Mouse (Mus musculus) heart, postnatal 14 days (tissue): ENCODE data around the gene 1700086D15Rik. TPM values are rescaled to one million over a fixed set of nuclear protein-coding genes. Genes with fewer than 3 reads are reported as not detected.

Experiments used
- DNase-seq, 2 experiments: peaks; one replicate each; pipeline ENCODE4 v3.0.0; 2021 to 2022
- intact Hi-C: fragments of 180-260 bp; cut with DNase I; formaldehyde crosslinking; loops from one replicate; pipeline ENCODE4 v1.15.1; 2025
- long read RNA-seq, 2 experiments: library from polyadenylated mRNA; stranded (forward); transcript quantifications; one replicate each; pipeline ENCODE4 v2.0.0; 2021
- total RNA-seq, 2 experiments: library from RNA; stranded (reverse); gene quantifications; 2 replicates each; pipeline ENCODE4 v1.2.3; 2021

1700086D15Rik gene
- under 1 TPM; 0.27 to 0.60 TPM for total RNA-seq
- long read RNA-seq, experiment 1, result 0 reads
- long read RNA-seq, experiment 2, result 0 reads

DNA sequence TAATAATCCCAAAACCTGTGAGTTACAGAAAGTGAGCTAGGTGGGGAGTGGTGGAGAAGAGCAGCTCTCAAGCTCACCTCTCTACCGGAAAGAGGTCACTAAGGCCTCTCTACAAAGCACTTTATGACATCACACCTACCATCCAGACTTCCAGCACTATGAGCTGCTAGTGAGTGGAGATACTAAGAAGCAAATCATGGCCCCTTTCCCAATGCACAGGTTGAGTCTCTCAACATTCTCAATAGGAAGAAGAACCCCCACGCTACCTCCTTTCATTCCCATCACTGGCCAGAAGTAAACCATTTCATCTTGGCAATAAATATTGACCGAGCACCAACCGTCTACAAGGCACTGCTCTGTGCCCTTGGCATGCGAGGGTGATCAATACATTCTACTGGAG, at the start of gene 1700086D15Rik:
Gene 1700086D15Rik, minus strand, starts transcription at position 101 of the 400 bp plus-strand sequence.
- DNase-seq, result no peak
- intact Hi-C loops, result loop anchor here (5.0 kb wide), 1 partner anchor 72 kb away; no protein-coding TSS in a partner anchor

GRCm38 (mm10) chr11:65209441-65209840, 49.8 kb upstream of the 1700086D15Rik start:
- DNase-seq, result peak; percentile 67 to 82
- intact Hi-C loops, result loop anchor here (5.0 kb wide), 1 partner anchor 93 kb away; no protein-coding TSS in a partner anchor

- DNase-seq, result peak; percentile 52 to 69
- intact Hi-C loops, result loop anchor here (5.0 kb wide), 1 partner anchor 97 kb away; no protein-coding TSS in a partner anchor
Observed at GRCm38 (mm10) chr11:65205306-65205705, 45.6 kb upstream of the 1700086D15Rik start.

DNA sequence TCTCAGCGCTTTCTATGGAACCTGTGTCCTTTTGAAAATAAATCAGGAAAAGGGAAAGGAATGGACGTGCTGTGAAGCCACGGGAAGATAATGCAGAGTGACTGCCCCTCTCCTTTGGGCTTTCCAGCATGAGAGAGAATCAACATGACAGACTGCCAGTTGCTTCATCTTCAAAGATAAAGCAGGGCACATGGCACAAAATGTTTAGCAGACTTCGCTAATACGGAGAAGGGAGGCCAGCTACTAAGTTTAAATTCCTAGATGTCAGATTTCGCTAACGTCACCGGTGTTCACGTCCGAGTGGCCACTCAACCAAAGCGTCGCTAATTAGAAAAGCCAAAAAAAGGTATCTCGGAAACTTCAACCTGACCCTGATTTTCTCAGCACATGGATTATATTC, 45.0 kb upstream of the 1700086D15Rik start:
- DNase-seq, result no peak
- intact Hi-C loops, result loop anchor here (5.0 kb wide), 1 partner anchor 98 kb away; no protein-coding TSS in a partner anchor

- DNase-seq, result no peak
- intact Hi-C loops, result no loop called here
Observed at GRCm38 (mm10) chr11:65203020-65203419, 43.3 kb upstream of the 1700086D15Rik start.

DNA sequence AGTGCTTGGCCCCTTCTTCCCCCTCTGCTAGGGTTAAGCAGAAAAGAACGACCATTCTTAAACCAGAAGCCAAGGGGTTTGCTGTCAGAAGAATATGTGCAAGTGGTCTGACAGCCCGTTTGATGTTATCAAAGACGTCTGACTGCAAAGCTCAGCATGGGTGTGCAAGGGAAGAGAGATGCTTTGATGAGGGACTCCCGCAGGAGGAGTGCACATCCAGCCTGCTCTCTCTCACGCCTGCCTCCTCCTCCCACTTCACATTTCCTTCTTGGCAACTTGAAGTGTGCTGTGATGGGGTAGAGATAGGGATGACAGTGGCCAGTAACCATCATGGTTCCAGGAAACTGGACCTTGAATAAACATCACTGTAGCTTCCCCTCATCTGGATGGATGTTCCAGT, 42.5 kb upstream of the 1700086D15Rik start:
- DNase-seq, result no peak
- intact Hi-C loops, result no loop called here

- DNase-seq, result no peak
- intact Hi-C loops, result loop anchor here (5.0 kb wide), 2 partner anchors 64 to 434 kb away; no protein-coding TSS in a partner anchor
Observed at GRCm38 (mm10) chr11:65198026-65198425, 38.3 kb upstream of the 1700086D15Rik start.

DNA sequence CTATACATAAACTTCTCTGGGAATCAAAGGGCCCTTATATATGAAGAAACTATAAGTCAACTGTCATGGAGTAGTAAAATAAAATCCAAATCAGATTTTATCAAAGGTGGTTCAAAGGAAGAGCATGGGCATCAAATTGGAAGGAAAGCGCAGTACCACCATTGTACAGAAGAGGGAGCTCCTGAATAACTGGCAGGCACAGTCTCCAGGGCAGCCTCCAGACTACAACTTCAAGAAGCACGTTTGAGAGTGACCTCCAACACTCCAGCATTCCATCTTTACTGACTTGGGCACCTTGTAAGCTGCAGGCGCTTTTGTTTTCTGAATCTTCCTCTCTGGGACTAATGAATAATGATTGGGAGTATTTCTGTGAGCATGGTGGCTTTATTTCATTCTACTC, 37.6 kb upstream of the 1700086D15Rik start:
- intact Hi-C loops, result loop anchor here (2.0 to 5.0 kb wide), 3 partner anchors 65 to 482 kb away; no protein-coding TSS in a partner anchor

GRCm38 (mm10) chr11:65186974-65187373, 27.3 kb upstream of the 1700086D15Rik start:
- intact Hi-C loops, result no loop called here
- DNase-seq, result no peak

More for the DNA sequence above, 37.6 kb upstream of the 1700086D15Rik start:
- DNase-seq, result peak; percentile 75 to 84

GRCm38 (mm10) chr11:65185114-65185513, 25.4 kb upstream of the 1700086D15Rik start:
- intact Hi-C loops, result no loop called here
- no peak for DNase-seq

DNA sequence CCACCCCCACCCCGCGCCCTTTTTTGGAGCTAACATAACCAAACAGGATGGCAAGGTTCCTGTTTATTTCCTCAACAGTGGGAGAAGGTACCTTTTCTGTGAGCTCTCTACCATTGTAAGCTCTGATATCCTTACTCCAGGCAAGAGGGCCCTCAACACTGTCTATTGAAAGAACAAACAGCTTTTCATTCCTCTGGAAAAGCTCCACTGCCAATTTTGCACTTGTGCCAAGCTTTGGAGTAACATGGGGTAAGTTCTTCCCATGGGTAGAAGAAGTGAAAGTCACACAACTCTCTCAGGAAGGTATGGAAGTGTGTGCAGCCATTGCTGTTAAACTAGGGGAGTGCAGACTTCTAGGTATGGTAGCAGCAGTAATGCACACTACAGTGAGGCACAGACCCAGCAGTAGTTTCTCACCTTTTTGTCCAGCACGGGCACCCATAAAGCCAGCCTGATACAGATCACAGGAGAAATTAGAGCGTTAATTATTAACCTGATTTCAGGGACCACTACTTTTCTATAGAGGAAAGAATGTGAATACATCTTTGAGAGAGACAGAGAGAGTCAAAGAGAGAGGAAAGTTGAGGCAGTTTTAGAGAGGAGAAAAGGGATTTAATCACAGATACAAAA, 10.5 kb upstream of the 1700086D15Rik start:
- DNase-seq, result no peak
- intact Hi-C loops, result no loop called here

DNA sequence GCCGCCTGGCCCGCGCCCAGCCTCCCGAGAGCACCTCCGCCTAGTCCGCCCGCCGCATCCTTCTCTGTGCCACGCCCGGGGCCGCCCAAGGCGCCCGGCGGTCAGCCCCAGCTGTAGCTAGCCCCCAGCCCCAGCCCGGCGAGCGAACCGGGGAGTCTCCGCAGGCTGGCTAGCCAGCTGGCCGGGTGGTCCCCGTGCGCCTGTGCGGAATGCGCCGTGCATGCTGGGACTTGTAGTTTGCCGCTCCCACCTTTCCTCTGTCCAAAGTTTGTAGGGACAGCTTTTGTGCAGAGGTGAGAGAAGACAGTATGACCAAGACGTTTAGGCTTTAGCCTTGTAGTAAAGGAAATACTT, 3.1 kb upstream of the 1700086D15Rik start, which contains the start of gene Arhgap44:
Gene Arhgap44, minus strand, starts transcription at position 195 of the 354 bp plus-strand sequence.
- DNase-seq, result peak; percentile 73 to 79
- intact Hi-C loops, result loop anchor here (5.0 kb wide), 1 partner anchor 75 kb away; no protein-coding TSS in a partner anchor

GRCm38 (mm10) chr11:65161881-65162766, 2.4 kb upstream of the 1700086D15Rik start:
- intact Hi-C loops, result loop anchor here (5.0 kb wide), 1 partner anchor 75 kb away; no protein-coding TSS in a partner anchor
- no peak for DNase-seq

DNA sequence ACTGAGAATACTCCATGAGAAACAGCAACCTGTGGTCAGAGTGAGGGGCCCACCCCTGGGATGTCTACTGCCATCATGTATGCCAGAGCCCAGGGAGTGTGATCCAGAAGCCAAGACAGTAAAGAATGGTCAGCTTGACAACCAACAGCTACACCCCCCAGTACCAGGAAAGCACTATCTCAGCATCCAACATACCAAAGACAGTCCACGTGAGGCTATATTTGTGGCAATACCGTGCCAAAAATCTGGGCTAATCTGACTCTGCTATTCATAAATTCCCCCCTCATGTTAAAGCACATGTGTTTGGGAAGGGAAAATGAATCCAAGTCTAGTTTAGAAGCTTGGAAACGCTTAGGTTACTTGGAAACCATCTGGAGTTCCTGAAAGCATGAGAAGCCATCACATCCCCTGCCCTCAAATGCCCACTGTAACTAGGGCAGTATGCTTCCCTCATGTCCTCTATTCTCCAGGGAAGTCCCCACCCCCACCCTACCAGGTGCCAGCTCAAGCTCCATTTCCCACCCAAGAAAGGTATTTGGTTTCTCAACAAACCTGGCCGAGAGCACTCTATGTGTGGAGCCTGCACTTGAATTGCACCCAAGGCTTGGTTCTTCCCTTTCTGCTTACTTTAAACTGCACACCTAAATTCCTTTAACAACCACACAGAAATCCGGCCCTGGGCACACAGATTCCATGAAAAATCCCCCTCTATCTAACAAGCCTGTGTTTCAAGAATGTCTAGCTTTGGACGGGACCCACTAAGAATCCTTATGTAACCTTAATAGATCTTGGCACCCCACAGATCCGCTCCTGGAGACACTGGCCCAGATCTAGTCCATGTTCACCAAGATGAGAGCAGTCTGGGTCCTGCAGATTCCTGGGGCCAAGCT, 1.5 kb upstream of the 1700086D15Rik start:
- DNase-seq, result no peak
- intact Hi-C loops, result loop anchor here (5.0 kb wide), 1 partner anchor 74 kb away; no protein-coding TSS in a partner anchor

- no peak for DNase-seq
- intact Hi-C loops, result no loop called here
Observed at GRCm38 (mm10) chr11:65158658-65158990, 1.1 kb downstream of the 1700086D15Rik start.

- no peak for DNase-seq
Observed at GRCm38 (mm10) chr11:65157966-65158657, 1.6 kb downstream of the 1700086D15Rik start.

GRCm38 (mm10) chr11:65153006-65153405, 6.7 kb downstream of the 1700086D15Rik start:
- intact Hi-C loops, result no loop called here
- DNase-seq, result no peak

More at GRCm38 (mm10) chr11:65157966-65158657, 1.6 kb downstream of the 1700086D15Rik start:
- intact Hi-C loops, result no loop called here

- no peak for DNase-seq
- intact Hi-C loops, result no loop called here
Observed at GRCm38 (mm10) chr11:65148441-65148840, 11.2 kb downstream of the 1700086D15Rik start.

DNA sequence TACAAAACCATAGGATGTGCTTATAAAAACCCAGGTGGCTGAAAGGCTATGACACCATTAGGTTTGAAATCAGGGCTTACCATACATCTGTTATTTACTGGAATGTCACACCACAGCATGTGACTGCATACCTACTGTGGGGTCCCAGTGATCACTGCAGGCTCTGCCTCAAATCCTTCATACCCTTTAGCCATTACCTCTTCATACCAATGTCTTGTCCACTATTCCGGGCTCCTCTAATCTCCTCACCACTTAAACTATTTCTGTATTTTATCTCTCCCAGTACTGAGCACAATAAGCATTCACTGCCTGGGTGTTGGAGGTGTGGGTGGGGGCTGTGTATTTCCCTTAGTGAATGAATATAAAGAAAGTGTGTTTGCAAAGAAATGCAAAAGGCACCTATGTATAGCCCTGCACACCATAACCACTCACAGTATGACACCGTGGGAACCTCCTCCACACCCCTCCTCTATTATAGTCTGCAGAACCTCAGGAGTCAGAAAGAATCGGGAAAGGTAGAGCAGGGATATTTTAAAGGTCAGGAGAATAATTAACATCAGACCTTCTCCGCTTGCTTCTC, 16.8 kb downstream of the 1700086D15Rik start:
- DNase-seq, result no peak
- intact Hi-C loops, result no loop called here
